Mouse (Mus musculus) liver, embryonic 11.5 days (tissue): ENCODE results near the gene Slc5a5. TPM values are rescaled to one million over a fixed set of nuclear protein-coding genes. Genes with fewer than 3 reads are reported as not detected.

Experiments used
- ATAC-seq: fragments of 200-750 bp; cut with Nextera tagmentation; replicated peaks from 2 replicates; pipeline ENCODE4 v1.8.0; 2017; ENCODE audit warnings: moderate number of reproducible peaks, mild to moderate bottlenecking, moderate TSS enrichment, moderate library complexity; ENCODE audit not compliant: low FRiP score
- DNase-seq: peaks from one replicate; pipeline ENCODE4 v3.0.0-alpha.2; 2017; ENCODE audit warnings: low spot score
- H3K27ac ChIP-seq: fragments of 300-500 bp; sonication (generic); 2 replicates; pipeline ENCODE4 v1.5.1; 2014; ENCODE audit warnings: mild to moderate bottlenecking, low read depth, low read length, control low read depth
- H3K27me3 ChIP-seq: fragments of 300-500 bp; sonication (generic); replicated peaks from 2 replicates; pipeline ENCODE4 v1.6.1; 2014; ENCODE audit warnings: low read length, mixed read lengths; ENCODE audit not compliant: control insufficient read depth, insufficient read depth
- H3K36me3 ChIP-seq: fragments of 300-500 bp; sonication (generic); 2 replicates; pipeline ENCODE4 v1.6.1; 2014; ENCODE audit warnings: mild to moderate bottlenecking, low read length, moderate library complexity, mixed read lengths; ENCODE audit not compliant: control insufficient read depth, insufficient read depth
- H3K4me1 ChIP-seq: fragments of 300-500 bp; sonication (generic); replicated peaks from 2 replicates; pipeline ENCODE4 v1.6.1; 2014; ENCODE audit warnings: low read length, mixed read lengths; ENCODE audit not compliant: control insufficient read depth, insufficient read depth
- H3K4me2 ChIP-seq: fragments of 300-500 bp; sonication (generic); 2 replicates; pipeline ENCODE4 v1.6.1; 2014; ENCODE audit warnings: mild to moderate bottlenecking, control low read depth, moderate library complexity
- H3K4me3 ChIP-seq: fragments of 300-500 bp; sonication (generic); 2 replicates; pipeline ENCODE4 v1.5.1; 2014; ENCODE audit warnings: low read depth, low read length, control low read depth
- H3K9ac ChIP-seq: fragments of 300-500 bp; sonication (generic); 2 replicates; pipeline ENCODE4 v1.6.1; 2014; ENCODE audit warnings: low read depth, low read length, control low read depth
- H3K9me3 ChIP-seq: fragments of 300-500 bp; sonication (generic); 2 replicates; pipeline ENCODE4 v1.6.1; 2016; ENCODE audit warnings: low read length, inconsistent platforms, mixed read lengths; ENCODE audit not compliant: control insufficient read depth
- WGBS: fragments of 180-500 bp; shearing (Covaris S2); extraction: QIAGEN DNeasy Blood & Tissue Kit; methylation state at CpG from one replicate; pipeline ENCODE4 v1.1.7; 2014; 5-methylcytosine and 5-hydroxymethylcytosine counted together
- polyA plus RNA-seq: library from polyadenylated mRNA; unstranded; fragments of >200 nt; fragmentation: Nextera tagmentation; extraction: Ambion mirVana; gene quantifications from 2 replicates; pipeline ENCODE4 v1.2.1, GENCODE M21; 2014

The Slc5a5 gene
- polyA plus RNA-seq, 1 experiment from 2014 or later = 0.34 TPM

DNA sequence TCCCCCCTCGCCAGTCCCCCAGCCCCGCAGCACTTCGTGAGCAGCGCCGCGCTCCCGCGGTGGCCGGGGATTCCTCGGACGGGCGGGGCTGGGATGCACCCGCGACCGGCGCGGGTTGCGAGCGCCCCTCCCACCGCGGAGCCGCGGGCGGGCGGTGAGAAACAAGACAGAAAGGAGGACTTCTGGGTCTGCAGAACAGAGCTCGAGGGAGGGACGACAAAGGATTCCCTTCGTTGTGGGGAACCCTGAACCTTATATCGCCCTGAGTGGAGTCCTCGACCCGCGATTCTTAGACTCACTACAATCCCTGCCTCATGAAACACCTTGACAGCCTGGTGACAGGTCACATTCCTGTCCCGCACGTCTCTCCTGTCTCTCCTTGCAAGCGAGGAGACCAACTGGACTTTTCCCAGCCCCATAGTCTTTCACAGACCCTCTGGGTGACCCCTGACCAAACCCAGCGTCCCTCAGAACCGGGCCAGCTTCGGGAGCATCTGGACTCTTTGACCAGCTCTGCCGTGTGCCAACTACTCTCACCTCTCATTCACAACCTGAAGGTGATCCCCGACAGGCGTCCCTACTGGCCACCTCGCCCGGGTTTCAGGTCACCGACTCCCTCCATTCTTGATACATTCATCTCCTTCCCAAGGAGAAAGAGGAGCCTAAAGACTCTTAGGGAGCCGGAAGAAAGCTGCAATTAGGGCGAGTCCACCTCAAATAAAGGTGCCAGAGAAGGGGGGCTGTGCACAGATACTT lies 28.4 kb downstream of the Slc5a5 start:
- peaks cover 45% of the 10 kb centered on the region for H3K27me3 ChIP-seq
- no peaks in the 10 kb centered on the region; the same call in 1 of the 2 replicates for H3K36me3 ChIP-seq
- DNase-seq = no peak
- H3K4me1 ChIP-seq = peaks cover 42% of the 10 kb centered on the region
- H3K4me2 ChIP-seq = peak overlapping the region; percentile 84
- WGBS = 2% methylated on average over 46 of the region's 46 CpGs
- ATAC-seq = no peak
- H3K27ac ChIP-seq = no peak overlapping the region
- no peaks in the 10 kb centered on the region for H3K9me3 ChIP-seq
- peak overlapping the region; percentile 50 for H3K4me3 ChIP-seq
- peak overlapping the region; percentile 17; the same call in 1 of the 2 replicates for H3K9ac ChIP-seq

DNA sequence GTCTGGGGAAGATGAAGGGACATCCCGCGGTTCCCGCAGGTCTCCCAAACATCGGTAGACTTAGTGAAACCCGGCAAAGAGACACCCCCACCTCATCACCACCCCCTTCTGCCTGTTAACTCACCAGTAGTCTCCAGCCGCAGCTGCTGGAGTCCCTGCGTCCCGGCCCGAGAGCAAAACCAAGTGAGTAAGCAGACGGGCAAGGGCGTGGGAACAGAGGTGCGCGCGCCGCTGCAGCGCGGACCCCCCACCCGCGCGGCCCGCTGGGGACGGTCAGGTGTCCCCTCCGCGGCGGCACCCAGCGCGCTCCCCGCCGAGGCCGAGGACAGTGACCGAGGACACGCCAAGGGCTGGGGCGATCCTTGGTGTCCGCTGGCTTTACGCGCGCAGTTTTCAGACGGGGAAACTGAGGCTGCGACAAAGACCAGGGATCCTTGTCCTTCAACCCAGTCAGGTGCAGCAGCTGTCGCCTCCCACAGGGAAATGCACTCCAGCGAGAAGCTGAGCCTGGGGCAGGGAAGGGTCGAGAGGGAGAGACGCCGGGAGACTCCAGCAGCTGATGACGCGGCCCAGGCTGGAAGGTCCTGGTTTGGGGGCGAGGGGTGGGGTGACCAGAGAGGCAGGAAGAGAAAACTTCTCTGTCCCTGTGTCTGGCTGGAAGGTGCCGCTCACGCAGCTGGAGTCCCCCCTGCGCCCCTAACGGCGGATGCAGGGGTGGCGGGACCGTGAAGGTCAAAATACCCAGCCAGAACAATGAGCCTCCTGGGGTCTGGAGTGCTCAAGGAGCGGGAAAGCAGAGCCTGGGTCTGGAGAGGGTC lies 29.5 kb downstream of the Slc5a5 start, which contains the start of gene Kcnn1:
Gene Kcnn1 (minus strand): TSS at position 435 of the 818 bp plus-strand sequence.
- Histone ChIP-seq H3K4me2 (peak within 1 kb of the TSS; percentile 84), H3K9me3 (no peaks in the 10 kb centered on the region), H3K9ac (no peak within 1 kb of the TSS), H3K36me3 (no peaks in the 10 kb centered on the region; the same call in 1 of the 2 replicates), H3K4me3 (peak within 1 kb of the TSS; percentile 50), H3K4me1 (peaks cover 34% of the 10 kb centered on the region), H3K27me3 (peaks cover 45% of the 10 kb centered on the region), H3K27ac (no peak within 1 kb of the TSS)
- WGBS = 2% methylated on average over 55 of the region's 55 CpGs
- no peak for DNase-seq
- ATAC-seq = no peak

DNA sequence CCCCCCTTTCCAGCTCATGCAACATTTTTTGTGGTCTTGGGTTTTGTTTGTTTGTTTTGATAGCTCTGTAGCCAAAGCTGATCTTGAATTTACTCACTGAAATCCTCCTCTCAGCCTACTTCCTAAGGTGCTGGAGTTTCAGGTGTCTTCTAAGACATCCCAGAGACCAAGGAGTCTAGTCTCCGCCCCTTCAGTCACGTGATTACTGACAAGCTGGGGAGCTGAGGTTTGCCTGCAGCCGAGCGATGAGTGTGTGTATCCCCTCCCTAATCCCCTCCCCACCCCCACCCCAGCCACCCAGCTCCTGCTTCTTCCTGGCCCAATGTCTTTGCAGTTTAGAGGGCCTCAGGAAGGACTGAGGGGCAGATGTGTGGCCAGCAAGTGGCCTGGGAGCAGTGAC lies 35.0 kb downstream of the Slc5a5 start:
- H3K4me1 ChIP-seq = peaks cover 10% of the 10 kb centered on the region
- no peaks in the 10 kb centered on the region for H3K9me3 ChIP-seq
- DNase-seq = no peak
- no peak overlapping the region for H3K4me3 ChIP-seq
- peak overlapping the region; percentile 92; the same call in 1 of the 2 replicates for H3K4me2 ChIP-seq
- no peak overlapping the region for H3K27ac ChIP-seq
- peaks cover 30% of the 10 kb centered on the region for H3K27me3 ChIP-seq
- H3K9ac ChIP-seq = no peak overlapping the region
- WGBS = 14% methylated on average over 4 of the region's 4 CpGs
- H3K36me3 ChIP-seq = no peaks in the 10 kb centered on the region
- ATAC-seq = no peak

DNA sequence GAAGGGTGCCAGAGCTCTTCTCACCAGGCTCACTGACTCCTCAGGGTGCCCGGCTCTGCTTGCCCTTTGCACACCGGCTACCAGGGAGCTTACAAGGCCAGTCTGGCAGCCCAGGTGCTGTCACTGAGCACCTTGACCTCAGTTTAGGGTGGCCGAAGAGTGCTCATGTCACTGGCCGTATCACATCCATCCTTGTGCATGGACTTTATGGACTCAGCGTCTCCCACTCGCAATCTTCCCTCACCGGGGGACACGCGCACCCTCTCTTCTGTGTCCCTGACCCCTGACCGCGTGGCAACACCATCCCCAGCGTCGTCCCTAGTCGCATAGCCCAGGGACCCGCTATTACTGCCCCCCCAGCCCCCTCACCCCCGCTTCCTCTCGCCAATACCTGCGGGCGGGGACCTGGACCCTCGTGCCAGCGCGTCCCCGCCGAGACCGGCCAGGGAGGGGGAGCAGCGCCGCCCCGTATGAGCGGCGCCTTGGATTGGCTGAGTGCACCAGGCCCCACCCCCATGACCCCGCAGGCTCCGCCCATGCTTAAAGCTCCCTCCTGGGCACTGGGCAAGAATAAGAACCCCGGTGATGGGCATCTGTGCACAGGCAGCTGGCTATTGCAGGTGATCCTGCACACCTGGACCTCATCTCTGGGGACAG lies 35.9 kb downstream of the Slc5a5 start:
- H3K27me3 ChIP-seq = peaks cover 22% of the 10 kb centered on the region
- no peak for DNase-seq
- H3K36me3 ChIP-seq = no peaks in the 10 kb centered on the region
- no peak overlapping the region for H3K27ac ChIP-seq
- 9% methylated on average over 33 of the region's 33 CpGs for WGBS
- peak overlapping the region; percentile 58 for H3K9ac ChIP-seq
- peak overlapping the region; percentile 92 for H3K4me2 ChIP-seq
- ATAC-seq = peak; percentile 82
- no peaks in the 10 kb centered on the region for H3K9me3 ChIP-seq
- H3K4me3 ChIP-seq = peak overlapping the region; percentile 59
- H3K4me1 ChIP-seq = peaks cover 13% of the 10 kb centered on the region

DNA sequence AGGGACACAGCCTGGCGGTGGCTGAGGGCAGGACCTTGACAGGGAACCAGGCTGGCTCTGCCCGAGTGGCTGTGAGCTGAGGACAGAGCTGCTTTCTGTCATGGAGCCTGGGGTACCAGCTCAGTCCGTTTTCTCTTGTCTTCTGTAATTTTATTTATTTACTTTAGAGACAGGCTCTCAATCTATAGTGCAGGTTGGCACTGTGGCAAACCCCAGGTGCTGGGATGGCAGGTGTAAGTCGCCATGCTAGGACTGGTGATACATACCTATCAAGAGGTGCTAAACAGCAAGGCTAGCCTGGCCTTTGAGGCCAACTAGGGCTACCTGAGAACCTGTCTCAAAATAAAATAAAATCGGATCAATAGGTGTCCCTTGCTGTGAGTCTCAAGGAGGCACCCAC lies 36.5 kb downstream of the Slc5a5 start:
- peaks cover 16% of the 10 kb centered on the region for H3K27me3 ChIP-seq
- H3K4me1 ChIP-seq = peaks cover 18% of the 10 kb centered on the region
- H3K27ac ChIP-seq = no peak overlapping the region
- H3K4me2 ChIP-seq = peak overlapping the region; percentile 92; the same call in 1 of the 2 replicates
- no peak for ATAC-seq
- no peak for DNase-seq
- 62% methylated on average over 5 of the region's 5 CpGs for whole genome bisulfite sequencing
- no peaks in the 10 kb centered on the region for H3K9me3 ChIP-seq
- no peak overlapping the region for H3K9ac ChIP-seq
- no peaks in the 10 kb centered on the region for H3K36me3 ChIP-seq
- no peak overlapping the region for H3K4me3 ChIP-seq

DNA sequence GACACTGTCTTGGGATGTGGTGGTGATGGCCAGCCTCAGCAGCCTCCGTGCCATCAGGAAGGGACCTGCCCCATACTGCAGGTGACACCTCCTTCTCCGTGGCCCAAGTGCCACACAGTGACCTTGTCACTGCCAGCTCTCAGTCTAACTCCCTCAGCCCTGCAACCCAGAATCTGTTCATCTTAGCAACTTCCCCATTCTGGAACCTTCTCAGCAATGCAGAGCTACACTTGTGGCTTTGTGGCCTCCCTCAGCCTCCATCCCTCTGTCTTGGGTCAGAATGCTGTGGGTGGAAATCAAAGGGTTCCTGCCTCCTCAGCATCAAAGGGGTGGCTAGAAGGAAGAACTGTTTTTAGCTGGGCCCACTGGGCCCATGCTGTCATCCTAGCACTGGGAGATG lies 38.7 kb downstream of the Slc5a5 start:
- Histone ChIP-seq H3K4me1 (peaks cover 18% of the 10 kb centered on the region), H3K9ac (no peak overlapping the region), H3K27ac (no peak overlapping the region), H3K36me3 (no peaks in the 10 kb centered on the region), H3K27me3 (peaks cover 19% of the 10 kb centered on the region), H3K4me2 (no peak overlapping the region), H3K4me3 (no peak overlapping the region), H3K9me3 (no peaks in the 10 kb centered on the region)
- whole genome bisulfite sequencing = 63% methylated on average over 2 of the region's 2 CpGs
- ATAC-seq (no peak), DNase-seq (no peak)

DNA sequence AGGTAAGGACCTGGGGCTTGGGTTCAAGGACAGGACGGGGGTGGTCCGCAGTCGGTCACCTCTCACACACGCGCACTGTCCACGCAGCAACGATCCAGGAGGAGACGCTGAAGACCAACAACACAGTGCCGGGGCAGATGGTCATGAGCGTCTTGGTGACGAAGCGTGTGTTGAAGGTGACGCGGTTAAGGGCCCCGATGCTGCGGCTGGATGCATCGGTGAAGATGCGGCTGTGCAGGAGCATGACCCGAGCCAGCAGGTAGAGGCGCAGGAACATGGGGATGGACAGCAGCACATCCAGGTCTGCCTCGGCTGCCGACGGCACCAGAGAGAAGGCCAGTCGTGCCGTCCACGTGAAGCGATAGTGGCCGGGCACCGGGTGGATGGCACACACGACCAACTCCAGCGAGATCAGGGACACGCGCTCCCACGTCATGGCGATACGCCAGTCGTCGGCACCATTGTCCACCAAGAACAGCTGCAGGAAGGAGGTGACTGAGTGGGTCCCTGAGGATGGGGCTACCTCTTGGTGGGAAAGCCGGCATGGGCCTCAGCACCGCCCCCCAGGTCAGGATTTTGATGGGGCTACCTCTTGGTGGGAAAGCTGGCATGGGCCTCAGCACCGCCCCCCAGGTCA lies 39.8 kb downstream of the Slc5a5 start:
- WGBS = 84% methylated on average over 41 of the region's 41 CpGs
- H3K36me3 ChIP-seq = no peaks in the 10 kb centered on the region
- H3K27me3 ChIP-seq = peaks cover 27% of the 10 kb centered on the region

DNA sequence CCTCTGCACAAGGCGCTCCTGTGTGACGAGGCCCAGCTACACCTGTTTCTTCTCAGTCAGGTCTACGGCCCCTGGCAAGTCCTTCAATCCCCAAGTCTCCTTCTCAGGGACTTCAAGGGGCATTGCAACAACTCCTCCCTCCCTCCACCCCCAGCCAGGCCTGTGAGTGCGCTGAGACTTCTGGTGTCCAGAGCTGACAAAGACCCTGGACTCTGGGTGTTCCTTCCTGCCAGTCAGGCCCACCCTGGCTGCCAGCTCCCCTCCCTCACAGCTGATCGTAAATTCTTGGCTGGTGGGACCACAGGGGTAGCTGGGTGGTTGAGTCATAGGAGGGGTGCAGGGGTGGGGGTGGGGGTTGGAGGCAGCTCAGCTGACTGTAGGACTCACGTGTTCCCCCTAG lies 40.7 kb downstream of the Slc5a5 start:
- no peak overlapping the region for H3K4me2 ChIP-seq
- H3K4me1 ChIP-seq = peaks cover 9% of the 10 kb centered on the region
- no peak overlapping the region for H3K27ac ChIP-seq
- WGBS = 56% methylated on average over 6 of the region's 6 CpGs
- DNase-seq (no peak), ATAC-seq (no peak)
- H3K4me3 ChIP-seq = no peak overlapping the region
- no peaks in the 10 kb centered on the region for H3K36me3 ChIP-seq
- H3K9me3 ChIP-seq = no peaks in the 10 kb centered on the region
- H3K27me3 ChIP-seq = peaks cover 27% of the 10 kb centered on the region
- no peak overlapping the region; the same call in 1 of the 2 replicates for H3K9ac ChIP-seq

More for the DNA sequence above, 39.8 kb downstream of the Slc5a5 start:
- no peaks in the 10 kb centered on the region for H3K9me3 ChIP-seq
- ATAC-seq = no peak
- no peak for DNase-seq
- H3K4me3 ChIP-seq = no peak overlapping the region
- H3K27ac ChIP-seq = no peak overlapping the region
- H3K4me2 ChIP-seq = no peak overlapping the region
- no peak overlapping the region for H3K9ac ChIP-seq
- H3K4me1 ChIP-seq = peaks cover 14% of the 10 kb centered on the region
